Mouse (Mus musculus) CD4-positive, CD25-positive, alpha-beta regulatory T cell, adult 4 months (primary cell): ENCODE measurements around the gene Dync2li1. TPM values are rescaled to one million over a fixed set of nuclear protein-coding genes. Genes with fewer than 3 reads are reported as not detected.

ENCODE experiments used
- ATAC-seq: one replicate; pipeline ENCODE4 v1.8.0; 2017
- polyA plus RNA-seq, 2 experiments: library from polyadenylated mRNA; unstranded; fragments of 100-300 nt; shearing (Covaris generic); gene quantifications; one replicate each; pipeline ENCODE4 v1.2.1; 2017

Gene Dync2li1
- polyA plus RNA-seq, 2 experiments from 2014 or later: 1.1 to 2.0 TPM

GRCm38 (mm10) chr17:84647630-84648029, 21.3 kb downstream of the Dync2li1 start:
- no peak for ATAC-seq

- no peak for ATAC-seq
Measured at GRCm38 (mm10) chr17:84650302-84651017, 24.2 kb downstream of the Dync2li1 start.

- no peak for ATAC-seq
Measured at GRCm38 (mm10) chr17:84653544-84653943, 27.2 kb downstream of the Dync2li1 start.

GRCm38 (mm10) chr17:84656205-84656604, 29.9 kb downstream of the Dync2li1 start:
- ATAC-seq: no peak

- ATAC-seq: no peak
Measured at GRCm38 (mm10) chr17:84656653-84657421, 30.5 kb downstream of the Dync2li1 start.

GRCm38 (mm10) chr17:84657422-84657732, 31.1 kb downstream of the Dync2li1 start:
- no peak for ATAC-seq

GRCm38 (mm10) chr17:84657782-84658181, 31.5 kb downstream of the Dync2li1 start:
- ATAC-seq: no peak

GRCm38 (mm10) chr17:84658195-84658594, 31.9 kb downstream of the Dync2li1 start:
- no peak for ATAC-seq

GRCm38 (mm10) chr17:84658951-84659350, 32.7 kb downstream of the Dync2li1 start:
- ATAC-seq: no peak

- no peak for ATAC-seq
Measured at GRCm38 (mm10) chr17:84665053-84665452, 38.8 kb downstream of the Dync2li1 start.

GRCm38 (mm10) chr17:84665691-84666090, 39.4 kb downstream of the Dync2li1 start:
- ATAC-seq: no peak

GRCm38 (mm10) chr17:84667848-84668247, 41.6 kb downstream of the Dync2li1 start:
- ATAC-seq: no peak

GRCm38 (mm10) chr17:84672376-84673369, 46.4 kb downstream of the Dync2li1 start:
- no peak for ATAC-seq

GRCm38 (mm10) chr17:84674048-84674447, 47.8 kb downstream of the Dync2li1 start:
- ATAC-seq: no peak

- no peak for ATAC-seq
Measured at GRCm38 (mm10) chr17:84675204-84675603, 48.9 kb downstream of the Dync2li1 start.

GRCm38 (mm10) chr17:84675951-84676366, 49.7 kb downstream of the Dync2li1 start, which contains the start of gene Abcg8:
Gene Abcg8 (plus strand): TSS chr17:84676302.
- ATAC-seq: no peak

- no peak for ATAC-seq
Measured at GRCm38 (mm10) chr17:84677595-84677994, 51.3 kb downstream of the Dync2li1 start.

GRCm38 (mm10) chr17:84681670-84682069, 55.4 kb downstream of the Dync2li1 start:
- ATAC-seq: no peak

- ATAC-seq: no peak
Measured at GRCm38 (mm10) chr17:84682734-84683717, 56.7 kb downstream of the Dync2li1 start, which contains the start of gene Abcg5. Gene Abcg5 (minus strand): TSS chr17:84683011.

GRCm38 (mm10) chr17:84684284-84684683, 58.0 kb downstream of the Dync2li1 start:
- no peak for ATAC-seq

- ATAC-seq: no peak
Measured at GRCm38 (mm10) chr17:84685286-84685685, 59.0 kb downstream of the Dync2li1 start.
